Mouse (Mus musculus) left cerebral cortex, adult 2 months (tissue): ENCODE measurements around the gene Gdpgp1. TPM values are rescaled to one million over a fixed set of nuclear protein-coding genes. Genes with fewer than 3 reads are reported as not detected.

Source experiments
- DNase-seq, 2 experiments: peaks; one replicate each; pipeline ENCODE4 v3.0.0; 2021 to 2022; ENCODE audit warnings: low spot score in 2 of 2, mixed read lengths in 1 of 2; ENCODE audit errors: extremely low spot score in 1 of 2
- H3K27ac ChIP-seq: fragments of 200-600 bp; 2 replicates; pipeline ENCODE4 v1.8.1; 2022
- H3K4me3 ChIP-seq: fragments of 200-600 bp; 2 replicates; pipeline ENCODE4 v1.8.1; 2022
- CTCF ChIP-seq: fragments of 200-600 bp; IDR thresholded peaks from 2 replicates; pipeline ENCODE4 v1.8.1; 2022; ENCODE audit warnings: antibody characterized with exemption, mild to moderate bottlenecking, moderate library complexity
- intact Hi-C: fragments of 180-260 bp; cut with DNase I; formaldehyde crosslinking; loops from one replicate; pipeline ENCODE4 v1.15.1; 2025
- long read RNA-seq, 2 experiments: library from polyadenylated mRNA; stranded (forward); transcript quantifications; one replicate each; pipeline ENCODE4 v2.0.0; 2021; ENCODE audit warnings: borderline mapping rate in 2 of 2
- total RNA-seq, 2 experiments: library from RNA; stranded (reverse); gene quantifications; 2 replicates each; pipeline ENCODE4 v1.2.3; 2021

Gene Gdpgp1
- 1 to 10 TPM; 6.1 to 7.5 TPM for total RNA-seq
- long read RNA-seq, experiment 1, full-length matches to known transcripts = 8 of 8 reads
- long read RNA-seq, experiment 1, partial matches to known transcripts = 0 of 8 reads
- long read RNA-seq, experiment 1, other reads (novel, unspliced or antisense) = 0 of 8 reads
- long read RNA-seq, experiment 2, full-length matches to known transcripts = 11 of 12 reads
- long read RNA-seq, experiment 2, partial matches to known transcripts = 0 of 12 reads
- long read RNA-seq, experiment 2, other reads (novel, unspliced or antisense) = 1 of 12 reads

- Histone ChIP-seq H3K4me3 (peak within 1 kb of the TSS; percentile 77), H3K27ac (peak within 1 kb of the TSS; percentile 63)
- no peak; the same call in 1 of the 2 replicates for TF ChIP-seq CTCF
- intact Hi-C loops = no loop called here
- DNase-seq = peak; percentile 93 to 95
These were observed at the start of gene Gdpgp1, which contains the start of gene Cib1 for GRCm38 (mm10) chr7:80232489-80233029. Gene Gdpgp1 (plus strand): TSS chr7:80232865. Gene Cib1 (minus strand): TSS chr7:80232813.

- intact Hi-C loops = no loop called here
- H3K4me3 ChIP-seq = no peak overlapping the region
- TF ChIP-seq CTCF = no peak
- H3K27ac ChIP-seq = no peak overlapping the region
- DNase-seq = no peak
These were observed 49.2 kb upstream of the Gdpgp1 start for GRCm38 (mm10) chr7:80183466-80183865.

GRCm38 (mm10) chr7:80183969-80184368 is 48.7 kb upstream of the Gdpgp1 start:
- TF ChIP-seq CTCF = no peak
- Histone ChIP-seq H3K4me3 (no peak overlapping the region), H3K27ac (no peak overlapping the region)
- DNase-seq = no peak
- intact Hi-C loops = no loop called here

GRCm38 (mm10) chr7:80184551-80184950 is 48.1 kb upstream of the Gdpgp1 start:
- Histone ChIP-seq H3K4me3 (no peak overlapping the region), H3K27ac (no peak overlapping the region)
- no peak for DNase-seq
- no peak for TF ChIP-seq CTCF
- intact Hi-C loops = no loop called here

GRCm38 (mm10) chr7:80184968-80185367 is 47.7 kb upstream of the Gdpgp1 start:
- no peak overlapping the region for H3K4me3 ChIP-seq

GRCm38 (mm10) chr7:80186021-80186420 is 46.6 kb upstream of the Gdpgp1 start:
- no peak for TF ChIP-seq CTCF
- peak overlapping the region; percentile 69 for H3K4me3 ChIP-seq
- H3K27ac ChIP-seq = peak overlapping the region; percentile 95
- intact Hi-C loops = no loop called here
- no peak for DNase-seq

More at GRCm38 (mm10) chr7:80184968-80185367, 47.7 kb upstream of the Gdpgp1 start:
- no peak for DNase-seq
- intact Hi-C loops = no loop called here
- no peak overlapping the region for H3K27ac ChIP-seq
- TF ChIP-seq CTCF = no peak

GRCm38 (mm10) chr7:80186531-80187296 is 46.0 kb upstream of the Gdpgp1 start, which contains the start of gene Sema4b:
Gene Sema4b (plus strand): TSS chr7:80186841.
- peak; percentile 89 to 93 for DNase-seq
- intact Hi-C loops = no loop called here
- Histone ChIP-seq H3K4me3 (peak within 1 kb of the TSS; percentile 69), H3K27ac (peak within 1 kb of the TSS; percentile 95)
- no peak; the same call in none of the 2 replicates for TF ChIP-seq CTCF

- DNase-seq = peak in 1 of 2 experiments; percentile 12
- Histone ChIP-seq H3K27ac (peak overlapping the region; percentile 95), H3K4me3 (peak overlapping the region; percentile 69)
- intact Hi-C loops = no loop called here
- TF ChIP-seq CTCF = no peak
These were observed 45.2 kb upstream of the Gdpgp1 start for GRCm38 (mm10) chr7:80187501-80187900.

- intact Hi-C loops = loop anchor here (2.0 kb wide), 1 partner anchor 40 kb away; no protein-coding TSS in a partner anchor
- no peak overlapping the region for H3K4me3 ChIP-seq
- no peak for TF ChIP-seq CTCF
- H3K27ac ChIP-seq = peak overlapping the region; percentile 42
- no peak for DNase-seq
These were observed 44.0 kb upstream of the Gdpgp1 start for GRCm38 (mm10) chr7:80188579-80189125.

- TF ChIP-seq CTCF = no peak
- intact Hi-C loops = loop anchor here (2.0 kb wide), 1 partner anchor 41 kb away; no protein-coding TSS in a partner anchor
- peak overlapping the region; percentile 42 for H3K27ac ChIP-seq
- H3K4me3 ChIP-seq = no peak overlapping the region
- DNase-seq = no peak
These were observed 43.3 kb upstream of the Gdpgp1 start for GRCm38 (mm10) chr7:80189147-80189933.

- no peak overlapping the region for H3K27ac ChIP-seq
These were observed 41.2 kb upstream of the Gdpgp1 start for GRCm38 (mm10) chr7:80191455-80191854.

More at GRCm38 (mm10) chr7:80191455-80191854, 41.2 kb upstream of the Gdpgp1 start:
- TF ChIP-seq CTCF = no peak
- no peak for DNase-seq
- H3K4me3 ChIP-seq = no peak overlapping the region
- intact Hi-C loops = no loop called here
